Mouse (Mus musculus): ENCODE measurements around the gene Ccdc163.

The Ccdc163 gene

DNA sequence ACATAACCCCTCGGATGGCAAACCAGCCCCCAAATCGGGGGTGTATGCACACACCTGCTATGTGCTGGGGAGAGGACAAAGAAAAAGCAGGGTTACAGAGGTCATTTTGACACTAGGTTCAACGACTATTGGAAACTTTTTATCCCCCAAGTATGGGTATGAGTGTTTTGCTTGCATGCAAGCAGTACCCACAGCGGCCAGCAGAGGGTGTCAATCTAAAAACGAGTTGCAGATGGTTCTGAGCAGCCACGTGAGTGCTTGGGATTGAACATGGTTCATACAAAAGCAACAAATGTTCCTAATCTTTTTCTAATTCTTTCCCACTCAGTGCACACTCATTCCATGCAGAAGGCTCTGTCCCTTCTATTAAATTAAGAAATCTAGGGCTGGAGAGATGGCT is 4.5 kb upstream of the Ccdc163 start:
- in situ Hi-C loops (cut with MboI, MseI): no loop called here

DNA sequence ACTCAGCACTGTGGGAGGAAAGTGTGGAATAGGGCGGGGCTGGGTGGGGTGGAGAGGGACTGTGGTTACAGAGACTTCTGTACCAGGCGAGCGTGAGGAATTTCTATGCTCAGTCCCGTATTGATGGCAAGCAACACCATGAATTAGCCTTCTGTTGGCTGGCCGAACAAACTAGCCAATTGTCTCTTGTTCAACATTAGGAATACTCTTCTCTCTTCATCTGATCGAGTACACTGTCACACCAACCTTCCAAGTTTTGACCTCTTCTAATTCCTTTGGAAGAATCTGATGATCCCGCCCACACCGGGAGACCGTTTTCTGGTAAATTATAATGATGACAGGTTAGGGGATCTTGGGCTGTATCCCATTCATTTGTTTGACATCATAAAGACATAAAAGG is 643 bp upstream of the Ccdc163 start:
- in situ Hi-C loops (cut with MboI, MseI): no loop called here

GRCm38 (mm10) chr4:116708791-116709390 is 582 bp downstream of the Ccdc163 start:
- in situ Hi-C loops (cut with MboI, MseI): no loop called here

DNA sequence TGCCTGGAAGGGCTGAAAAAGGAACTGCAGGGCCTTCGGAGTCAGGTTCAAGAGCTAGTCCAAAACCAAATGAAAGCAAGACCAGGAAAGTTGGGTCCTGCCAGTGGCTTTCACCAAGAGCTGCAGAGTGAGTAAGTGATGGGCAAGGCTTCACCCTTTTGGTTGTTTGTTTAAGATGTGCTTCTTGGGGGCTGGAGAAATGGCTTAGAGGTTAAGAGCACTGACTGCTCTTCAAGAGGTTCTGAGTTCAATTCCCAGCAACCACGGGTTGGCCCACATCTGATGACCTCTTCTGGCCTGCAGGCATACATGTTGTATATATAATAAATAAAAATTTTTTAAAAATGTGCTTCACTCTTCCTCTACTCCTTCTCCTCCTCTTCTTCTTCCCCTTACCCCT is 1.8 kb downstream of the Ccdc163 start:
- in situ Hi-C loops (cut with MboI, MseI): no loop called here

- in situ Hi-C loops (cut with MboI, MseI): no loop called here
Measured at GRCm38 (mm10) chr4:116712536-116712935, 4.2 kb downstream of the Ccdc163 start.

GRCm38 (mm10) chr4:116719396-116719795 is 11.1 kb downstream of the Ccdc163 start:
- in situ Hi-C loops (cut with MboI, MseI): loop anchor here (5.0 kb wide), 1 partner anchor 68 kb away; no protein-coding TSS in a partner anchor

GRCm38 (mm10) chr4:116720343-116721097 is 12.2 kb downstream of the Ccdc163 start, which contains the start of gene Tesk2:
Tesk2 (plus strand) TSS chr4:116720948.
- in situ Hi-C loops (cut with MboI, MseI): no loop called here

GRCm38 (mm10) chr4:116721098-116721628 is 12.9 kb downstream of the Ccdc163 start:
- in situ Hi-C loops (cut with MboI, MseI): no loop called here

- in situ Hi-C loops (cut with MboI, MseI): no loop called here
Measured at GRCm38 (mm10) chr4:116722230-116722629, 13.9 kb downstream of the Ccdc163 start.

- in situ Hi-C loops (cut with MboI, MseI): no loop called here
Measured at GRCm38 (mm10) chr4:116725444-116725843, 17.1 kb downstream of the Ccdc163 start.

DNA sequence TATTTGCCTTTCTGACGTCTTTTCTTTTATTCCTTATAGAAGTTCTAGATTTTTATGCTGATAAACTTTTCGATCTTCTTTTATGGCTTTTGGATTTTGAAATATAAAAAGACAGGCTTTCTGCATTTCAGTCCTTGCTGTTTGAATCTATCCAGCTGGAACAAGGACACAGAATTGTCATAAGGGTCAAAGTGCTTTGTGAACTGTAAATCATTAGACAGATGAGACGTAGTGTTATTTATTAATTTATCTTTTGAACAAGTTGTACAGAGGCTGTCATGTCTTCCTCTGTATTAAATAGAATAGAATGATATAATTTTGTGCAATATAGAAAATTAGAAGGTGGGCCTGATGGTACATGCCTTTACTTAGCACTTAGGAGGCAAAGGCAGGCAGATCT is 19.1 kb downstream of the Ccdc163 start:
- in situ Hi-C loops (cut with MboI, MseI): no loop called here

DNA sequence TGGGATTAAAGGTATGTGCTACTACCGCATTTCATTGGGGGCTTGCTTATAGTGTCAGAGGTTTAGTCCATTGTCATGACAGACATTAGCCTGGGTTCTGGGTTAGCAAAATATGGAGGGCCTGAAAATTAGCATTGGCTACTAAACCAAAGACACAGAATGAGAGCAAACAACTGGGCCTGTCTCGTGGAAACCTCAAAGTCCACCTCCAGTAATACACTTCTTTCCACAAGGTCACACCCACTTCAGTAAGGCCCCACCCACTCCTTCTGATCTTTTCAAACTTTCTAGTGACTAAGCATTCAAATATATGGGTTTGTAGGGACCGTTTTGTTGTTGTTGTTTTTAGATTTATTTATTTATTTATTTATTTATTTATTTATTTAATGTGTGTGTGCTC is 21.2 kb downstream of the Ccdc163 start:
- in situ Hi-C loops (cut with MboI, MseI): no loop called here

DNA sequence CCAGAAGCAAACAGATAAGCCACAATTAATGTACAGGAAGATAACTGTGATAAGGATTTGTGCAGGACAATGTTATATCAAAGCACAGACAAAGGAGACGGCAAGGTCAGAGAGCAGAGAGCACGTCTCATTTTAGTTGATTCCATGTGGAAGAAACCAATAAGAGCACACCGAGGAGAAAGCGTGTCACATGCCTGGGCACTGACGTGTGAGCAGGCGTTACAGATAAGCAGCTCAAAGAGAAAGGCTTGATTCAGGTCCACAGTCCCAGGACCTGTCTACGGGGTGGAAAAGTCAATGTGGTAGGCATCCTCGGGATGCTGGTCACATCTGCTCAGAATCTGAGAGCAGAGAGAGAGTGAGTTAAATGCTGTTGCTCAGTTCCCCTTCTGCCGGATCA is 22.8 kb downstream of the Ccdc163 start:
- in situ Hi-C loops (cut with MboI, MseI): no loop called here

GRCm38 (mm10) chr4:116732355-116732754 is 24.0 kb downstream of the Ccdc163 start:
- in situ Hi-C loops (cut with MboI, MseI): no loop called here

GRCm38 (mm10) chr4:116734996-116735395 is 26.7 kb downstream of the Ccdc163 start:
- in situ Hi-C loops (cut with MboI, MseI): no loop called here

GRCm38 (mm10) chr4:116738972-116739751 is 30.9 kb downstream of the Ccdc163 start:
- in situ Hi-C loops (cut with MboI, MseI): no loop called here

- in situ Hi-C loops (cut with MboI, MseI): no loop called here
Measured at GRCm38 (mm10) chr4:116749750-116750149, 41.4 kb downstream of the Ccdc163 start.

DNA sequence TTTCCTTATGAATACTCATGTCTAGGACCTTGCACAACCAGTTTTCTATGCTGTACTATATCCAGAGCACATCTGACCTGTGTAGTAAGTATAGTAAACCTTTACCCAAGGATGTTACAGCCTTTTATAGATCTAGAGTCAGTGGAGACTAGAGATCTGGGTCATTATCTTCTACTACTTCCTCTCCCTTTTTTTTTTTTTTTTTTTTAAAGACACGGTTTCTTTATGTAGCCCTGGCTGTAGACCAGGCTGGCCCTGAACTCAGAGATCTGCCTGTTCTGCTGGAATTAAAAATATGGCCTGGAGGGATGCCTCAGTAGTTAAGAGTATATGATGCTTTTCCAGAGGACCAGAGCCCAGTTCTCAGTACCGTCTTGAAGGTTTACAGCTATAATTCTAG is 53.6 kb downstream of the Ccdc163 start:
- in situ Hi-C loops (cut with MboI, MseI): no loop called here

- in situ Hi-C loops (cut with MboI, MseI): no loop called here
Measured at GRCm38 (mm10) chr4:116764001-116764400, 55.7 kb downstream of the Ccdc163 start.

DNA sequence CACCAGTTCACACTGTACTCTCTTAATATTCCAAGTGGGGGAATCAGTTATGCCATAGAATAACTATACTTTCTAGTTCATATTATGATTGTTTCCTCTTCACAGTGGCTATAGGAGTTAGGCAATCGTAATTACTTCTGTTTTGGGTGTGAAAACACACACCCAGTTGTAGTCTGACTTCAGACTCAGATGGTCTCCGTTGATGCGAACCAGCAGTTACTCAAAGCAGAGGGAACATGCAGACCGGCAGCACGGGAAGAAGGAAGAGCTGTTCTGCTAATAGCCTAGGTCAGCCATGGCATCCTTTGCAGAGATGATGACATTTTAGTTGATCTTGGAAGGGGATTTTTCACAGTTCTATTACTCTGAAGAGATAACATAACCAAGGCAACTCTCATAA is 60.2 kb downstream of the Ccdc163 start:
- in situ Hi-C loops (cut with MboI, MseI): no loop called here

DNA sequence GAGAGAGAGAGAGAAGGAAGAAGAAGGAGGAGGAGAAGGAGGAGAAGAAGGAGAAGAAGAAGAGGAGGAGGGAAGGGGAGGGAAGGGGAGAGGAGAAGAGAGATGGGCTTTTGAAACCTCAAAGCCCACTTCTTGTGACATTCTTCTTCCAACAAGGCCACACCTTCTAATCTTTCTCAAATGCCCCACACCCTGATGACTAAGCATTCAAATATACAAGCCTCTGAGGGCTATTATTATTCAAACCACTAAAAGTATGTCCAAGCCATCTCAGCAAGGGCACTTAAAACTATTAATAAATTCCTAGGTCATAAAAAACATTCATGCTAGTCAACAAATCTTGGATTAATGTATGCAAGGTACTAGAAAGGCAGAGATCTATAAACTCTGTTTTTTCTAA is 60.8 kb downstream of the Ccdc163 start:
- in situ Hi-C loops (cut with MboI, MseI): no loop called here

- in situ Hi-C loops (cut with MboI, MseI): loop anchor here (5.0 kb wide), 1 partner anchor 34 kb away; no protein-coding TSS in a partner anchor
Measured at GRCm38 (mm10) chr4:116776391-116776790, 68.1 kb downstream of the Ccdc163 start.

Data from T-helper 2 cell (primary cell).